In genomic region chr2:59598894-59599293, GRCm38 (mm10) we compare ENCODE assay signal across 16 mouse cellular contexts. TPM values are rescaled to one million over a fixed set of nuclear protein-coding genes. Genes with fewer than 3 reads are reported as not detected.
DNase-seq lines count a peak whose midpoint lies in the region; ATAC-seq and TF ChIP-seq lines count a peak whose summit lies in the region.
"Had no signal": no experiment of that assay in that cellular context is flagged by ENCODE, and none has a peak within 500 bp of the region (broad histone marks: within the 10 kb centered on the region; RNA-seq: fewer than 3 reads in every experiment).

No protein-coding gene starts in this region.

- H3K9me3 ChIP-seq in heart, embryonic 11.5 days (replicated peaks; ENCODE audit: control insufficient read depth, low read length): no peaks in the 10 kb centered on the region
- H3K9me3 ChIP-seq in liver, embryonic 11.5 days (ENCODE audit: control insufficient read depth, low read length): no peaks in the 10 kb centered on the region
- H3K9me3 ChIP-seq in liver, embryonic 14.5 days (ENCODE audit: control insufficient read depth, low read length): no peaks in the 10 kb centered on the region
- H3K9me3 ChIP-seq: stomach, embryonic 15.5 days had no signal

- no peak for TF ChIP-seq EP300 in liver, embryonic 14.5 days (IDR thresholded peaks at IDR 0.05; ENCODE audit: low read depth)

- peak overlapping the region; percentile 17; the same call in 1 of the 2 replicates for H3K4me2 ChIP-seq in heart, embryonic 11.5 days
- H3K4me2 ChIP-seq in liver, embryonic 11.5 days: peak overlapping the region; percentile 20; the same call in 1 of the 2 replicates
- H3K4me2 ChIP-seq in liver, embryonic 14.5 days (ENCODE audit: low read depth): peak overlapping the region; percentile 26; the same call in 1 of the 2 replicates
- H3K4me2 ChIP-seq: stomach, embryonic 15.5 days had no signal

- H3K9ac ChIP-seq in heart, embryonic 11.5 days (ENCODE audit: low read depth, low read length): no peak overlapping the region
- H3K9ac ChIP-seq in liver, embryonic 11.5 days (ENCODE audit: low read depth, low read length): no peak overlapping the region
- no peak overlapping the region for H3K9ac ChIP-seq in liver, embryonic 14.5 days (replicated peaks)
- H3K9ac ChIP-seq: stomach, embryonic 15.5 days had no signal

- H3K27me3 ChIP-seq in heart, embryonic 11.5 days (ENCODE audit: control insufficient read depth, insufficient read depth, low read length): no peaks in the 10 kb centered on the region
- no peaks in the 10 kb centered on the region for H3K27me3 ChIP-seq in liver, embryonic 11.5 days (replicated peaks; ENCODE audit: control insufficient read depth, insufficient read depth, low read length)
- H3K27me3 ChIP-seq in liver, embryonic 14.5 days (ENCODE audit: control insufficient read depth, insufficient read depth, low read length): no peaks in the 10 kb centered on the region
- H3K27me3 ChIP-seq: stomach, embryonic 15.5 days had no signal

- no peaks in the 10 kb centered on the region for H3K36me3 ChIP-seq in heart, embryonic 11.5 days (ENCODE audit: control insufficient read depth, insufficient read depth, low read length)
- no peaks in the 10 kb centered on the region for H3K36me3 ChIP-seq in liver, embryonic 11.5 days (ENCODE audit: control insufficient read depth, insufficient read depth, low read length)
- H3K36me3 ChIP-seq in liver, embryonic 14.5 days (replicated peaks; ENCODE audit: control insufficient read depth, insufficient read depth, low read depth): no peaks in the 10 kb centered on the region
- H3K36me3 ChIP-seq: stomach, embryonic 15.5 days had no signal

- H3K4me3 ChIP-seq in heart, embryonic 11.5 days (ENCODE audit: low read depth, low read length): no peak overlapping the region
- H3K4me3 ChIP-seq in liver, embryonic 11.5 days (ENCODE audit: low read depth, low read length): no peak overlapping the region
- H3K4me3 ChIP-seq in liver, embryonic 14.5 days (ENCODE audit: insufficient read depth in 1 of 2, low read depth in 2 of 2, low read length in 2 of 2): no peak overlapping the region
- H3K4me3 ChIP-seq: stomach, embryonic 15.5 days had no signal

- H3K27ac ChIP-seq in heart, embryonic 11.5 days (ENCODE audit: low read depth, low read length): peak overlapping the region; percentile 46; the same call in 1 of the 2 replicates
- no peak overlapping the region for H3K27ac ChIP-seq in liver, embryonic 11.5 days (ENCODE audit: low read depth, low read length)
- H3K27ac ChIP-seq in liver, embryonic 14.5 days: no peak overlapping the region
- H3K27ac ChIP-seq: stomach, embryonic 15.5 days had no signal

- H3K4me1 ChIP-seq in heart, embryonic 11.5 days (ENCODE audit: control insufficient read depth, insufficient read depth, low read length): peaks cover 11% of the 10 kb centered on the region
- H3K4me1 ChIP-seq in liver, embryonic 11.5 days (replicated peaks; ENCODE audit: control insufficient read depth, insufficient read depth, low read length): peaks cover 4% of the 10 kb centered on the region; the same call in 1 of the 2 replicates
- peaks cover 0 to 8% of the 10 kb centered on the region in 2 experiments; a peak in 2 of 4 replicates for H3K4me1 ChIP-seq in liver, embryonic 14.5 days (replicated peaks; ENCODE audit: control insufficient read depth in 2 of 2, insufficient read depth in 2 of 2, low read length in 1 of 2)

- ATAC-seq in heart, embryonic 11.5 days (replicated peaks; ENCODE audit: insufficient number of reproducible peaks, low FRiP score, low TSS enrichment): no peak
- ATAC-seq in liver, embryonic 11.5 days (replicated peaks; ENCODE audit: low FRiP score): no peak
- no peak for ATAC-seq in liver, embryonic 14.5 days (ENCODE audit: insufficient read depth)

- DNase-seq in heart, adult 18-20 months: no peak
- no peak for DNase-seq in liver, embryonic 11.5 days (ENCODE audit: low spot score)
- DNase-seq in liver: no peak
- peak; percentile 44 for DNase-seq in forelimb bud, embryonic 11.5 days (ENCODE audit: low read depth, low spot score)
- DNase-seq in liver, embryonic 14.5 days (ENCODE audit: low read depth in 3 of 3, low spot score in 3 of 3): no peak
- no peak for DNase-seq in testis, postnatal 14 days (ENCODE audit: low spot score)
- DNase-seq in right cerebral cortex, postnatal 10 days (ENCODE audit: low spot score in 2 of 2): no peak
- DNase-seq: B cell, adult 2 months; cerebellum, adult 11 months; heart, postnatal 36 days; left cerebral cortex, postnatal 4 days; lung, postnatal 4 days; right cerebral cortex, postnatal 4 days; thymus, postnatal 36 days had no signal

- WGBS in heart, embryonic 11.5 days (ENCODE audit: insufficient replicate concordance): 20% methylated on average over 4 of the region's 4 CpGs
- 33% methylated on average over 4 of the region's 4 CpGs for WGBS in liver, embryonic 11.5 days
- 27% methylated on average over 4 of the region's 4 CpGs for WGBS in liver, embryonic 14.5 days (ENCODE audit: insufficient replicate concordance)

- no peak for TF ChIP-seq CTCF in liver, embryonic 14.5 days (IDR thresholded peaks at IDR 0.05; ENCODE audit: low read depth)

RNA-seq across cellular contexts. Expression of gene Tanc1, which starts 12.9 kb away (rescaled TPM):
- 26.0 and 30.6 TPM in 2 replicates for polyA plus RNA-seq in heart, embryonic 11.5 days (2014; fragmentation: Nextera tagmentation; extraction: Ambion mirVana)
- 10 to 100 TPM; 31.5 to 34.4 TPM for total RNA-seq in heart, adult 18-20 months (2021)
- polyA plus RNA-seq in liver, embryonic 11.5 days (2014; fragmentation: Nextera tagmentation; extraction: Ambion mirVana): 11.8 and 12.5 TPM in 2 replicates
- 1.1 TPM in 2 replicates for polyA plus RNA-seq in liver, embryonic 14.5 days (2012; rRNA removed)
- polyA plus RNA-seq in liver, embryonic 14.5 days (2014; fragmentation: Nextera tagmentation; extraction: Ambion mirVana): 1.3 and 1.5 TPM in 2 replicates
